Mouse (Mus musculus) regulatory T cell (primary cell): Measurements from ENCODE around the gene Chaf1b.

ENCODE experiments used
- in situ Hi-C: fragments of 300-600 bp; cut with MboI, MseI; formaldehyde crosslinking; loops from one replicate; pipeline ENCODE4 v1.15.1; 2025; ENCODE audit warnings: high pct_unique_total_duplicates

The Chaf1b gene

DNA sequence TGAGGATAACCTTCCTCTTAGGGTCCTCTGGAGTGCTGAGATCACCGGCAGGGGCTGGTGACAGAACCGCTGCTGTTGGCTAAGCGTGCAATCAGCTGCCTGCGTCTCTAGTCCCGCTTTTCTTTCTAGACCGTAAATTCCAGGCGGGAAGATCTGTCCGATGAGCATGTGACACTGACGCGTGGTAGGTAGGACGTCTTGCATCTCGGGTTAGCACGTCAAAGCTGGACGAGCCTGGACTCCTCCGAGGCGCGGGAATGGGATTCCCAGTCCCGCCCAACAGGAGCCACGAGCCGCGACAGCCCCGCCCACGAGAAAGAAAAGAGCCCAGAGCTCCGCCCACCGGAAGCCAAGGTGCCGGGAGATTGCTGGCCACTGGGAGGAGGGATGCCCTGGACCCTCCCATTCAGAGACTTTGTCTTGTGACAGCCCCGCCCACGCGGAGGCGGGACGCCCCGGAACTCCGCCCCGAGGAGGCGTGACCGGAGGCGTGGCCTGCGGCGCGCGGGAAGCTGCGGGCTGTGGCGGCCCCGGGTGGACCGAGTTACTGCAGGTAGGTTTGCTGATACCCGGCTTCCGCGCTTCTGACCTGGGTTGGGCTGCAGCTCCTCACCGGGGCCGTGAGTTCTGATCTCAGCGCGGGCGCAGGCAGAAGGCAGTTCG lies at the start of gene Chaf1b:
TSS of gene Chaf1b (plus strand) at position 479 of the 663 bp plus-strand sequence.
- in situ Hi-C loops: loop anchor here (5.0 kb wide), 1 partner anchor 46 kb away; no protein-coding TSS in a partner anchor

GRCm38 (mm10) chr16:93834076-93834475 lies 49.6 kb upstream of the Chaf1b start:
- in situ Hi-C loops: no loop called here

DNA sequence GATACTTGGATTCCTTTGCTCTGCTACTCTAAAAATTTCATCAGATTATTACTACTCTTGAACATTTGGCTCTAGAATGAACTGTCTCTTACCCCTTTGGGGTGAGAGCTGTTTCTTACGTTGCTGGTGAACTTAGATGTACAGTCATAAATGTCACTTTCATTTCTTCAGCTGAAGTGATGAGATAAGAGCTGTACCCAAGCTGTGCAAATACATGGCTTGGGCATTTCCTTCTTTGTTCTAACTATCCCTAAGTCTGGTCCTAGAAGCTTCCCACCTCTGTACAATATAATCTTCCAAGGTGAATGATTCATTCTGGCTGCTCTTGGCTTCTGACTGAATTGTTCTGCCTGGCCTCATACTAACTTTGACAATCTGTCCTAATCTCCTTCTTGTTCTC lies 44.7 kb upstream of the Chaf1b start:
- in situ Hi-C loops: loop anchor here (5.0 kb wide), 1 partner anchor 43 kb away; the partner anchor contains the start of gene Chaf1b

DNA sequence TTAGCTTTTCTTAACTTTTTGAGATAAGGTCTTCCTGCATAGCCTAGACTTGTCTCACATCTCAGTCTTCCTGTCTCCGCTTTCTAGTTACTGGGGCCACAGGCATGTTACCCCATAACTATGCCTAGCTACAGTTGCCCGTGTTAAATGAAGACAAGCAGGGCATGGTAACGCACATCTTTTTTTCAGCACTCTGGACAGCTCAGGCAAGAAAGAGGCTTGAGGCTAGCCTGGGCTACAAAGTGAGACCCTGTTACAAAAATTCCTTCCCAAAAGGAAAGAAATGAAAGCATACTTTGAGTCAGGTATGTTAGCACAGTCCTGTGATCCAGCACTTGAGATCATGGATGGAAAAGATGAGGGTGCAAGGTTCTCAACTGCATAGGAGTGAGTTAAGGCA lies 33.2 kb upstream of the Chaf1b start:
- in situ Hi-C loops: no loop called here

GRCm38 (mm10) chr16:93859967-93860366 lies 23.7 kb upstream of the Chaf1b start:
- in situ Hi-C loops: loop anchor here (5.0 kb wide), 1 partner anchor 168 kb away; no protein-coding TSS in a partner anchor

DNA sequence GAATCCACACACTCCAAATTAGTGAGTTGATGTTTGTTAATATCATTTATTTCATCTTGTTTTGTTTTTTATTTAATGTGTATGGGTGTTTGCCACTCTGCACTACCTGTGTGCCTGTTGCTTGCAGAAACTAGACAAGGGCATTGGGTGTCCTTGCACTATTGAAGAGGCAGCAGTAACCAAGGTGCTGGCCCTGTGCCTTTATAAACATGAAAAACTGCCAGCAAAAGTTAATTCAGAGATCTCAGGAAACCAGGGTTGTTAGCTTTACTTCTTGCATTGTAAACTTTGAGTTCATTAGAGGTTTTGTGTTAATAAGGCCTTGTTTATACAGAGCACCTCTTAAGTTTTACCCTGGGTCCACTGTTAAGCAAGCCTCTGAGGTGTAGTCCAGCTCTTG lies 23.0 kb upstream of the Chaf1b start:
- in situ Hi-C loops: no loop called here

DNA sequence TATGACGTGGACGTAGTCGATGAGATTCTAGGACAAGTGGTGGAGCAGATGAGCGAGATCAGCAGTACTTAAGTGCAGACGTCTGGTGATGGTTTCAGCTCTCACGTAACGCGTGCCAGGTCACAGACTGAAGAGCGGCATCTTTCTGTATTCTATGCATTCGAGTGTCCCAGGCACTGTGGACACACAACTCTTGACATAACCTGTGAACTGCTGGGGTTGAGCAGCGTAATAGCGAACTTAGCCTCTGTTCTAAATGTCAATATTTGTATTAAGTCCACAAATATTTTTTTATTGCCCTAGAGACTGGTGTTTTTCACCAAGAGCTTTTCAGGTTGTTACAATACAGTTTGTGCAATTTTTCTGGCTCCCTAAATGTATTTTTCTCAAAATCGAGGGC lies 8.9 kb upstream of the Chaf1b start:
- in situ Hi-C loops: no loop called here

GRCm38 (mm10) chr16:93877612-93878380 lies 5.9 kb upstream of the Chaf1b start:
- in situ Hi-C loops: no loop called here

- in situ Hi-C loops: loop anchor here (5.0 kb wide), 1 partner anchor 47 kb away; no protein-coding TSS in a partner anchor
Observed at GRCm38 (mm10) chr16:93884086-93884721, 503 bp downstream of the Chaf1b start.

DNA sequence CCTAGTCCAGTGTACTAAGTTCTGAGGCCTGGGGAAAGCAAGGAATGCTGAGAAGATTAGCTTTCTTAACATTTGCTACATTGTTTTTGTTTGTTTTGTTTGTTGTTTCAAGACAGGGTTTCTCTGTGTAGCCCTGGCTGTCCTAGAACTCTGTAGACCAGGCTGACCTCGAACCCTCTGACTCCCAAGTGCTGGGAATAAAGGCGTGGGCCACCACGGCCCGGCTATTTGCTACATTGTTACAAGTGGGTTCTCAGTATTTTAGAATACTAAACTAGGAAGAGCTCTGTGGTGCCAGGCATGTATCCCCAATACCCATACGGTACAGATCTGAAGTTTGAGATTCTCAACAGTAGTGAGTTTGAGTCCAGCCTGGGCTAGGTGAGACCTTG lies 1.0 kb downstream of the Chaf1b start:
- in situ Hi-C loops: loop anchor here (5.0 kb wide), 1 partner anchor 47 kb away; no protein-coding TSS in a partner anchor

GRCm38 (mm10) chr16:93888481-93888880 lies 4.8 kb downstream of the Chaf1b start:
- in situ Hi-C loops: no loop called here

GRCm38 (mm10) chr16:93890948-93891604 lies 7.4 kb downstream of the Chaf1b start:
- in situ Hi-C loops: no loop called here

DNA sequence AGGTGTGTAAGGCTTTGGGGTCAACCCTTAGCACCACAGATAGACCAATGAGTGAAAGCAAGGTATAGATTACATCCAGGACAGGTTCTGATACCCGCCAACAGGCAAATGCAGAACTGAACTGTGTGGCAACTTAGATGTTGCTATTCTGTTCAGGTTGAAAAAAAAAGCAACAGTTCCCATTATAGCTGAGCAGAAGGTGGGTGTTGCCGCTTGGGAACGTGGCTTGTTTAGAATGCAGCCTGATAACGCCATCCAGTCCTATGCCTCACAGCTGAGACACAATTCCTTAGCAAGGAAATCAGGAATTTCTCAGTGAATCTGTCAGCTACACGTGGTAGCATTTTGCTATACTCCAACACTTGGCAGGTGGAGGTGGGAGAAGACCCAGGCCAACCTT lies 9.6 kb downstream of the Chaf1b start:
- in situ Hi-C loops: no loop called here

- in situ Hi-C loops: no loop called here
Observed at GRCm38 (mm10) chr16:93903027-93903426, 19.3 kb downstream of the Chaf1b start.

- in situ Hi-C loops: no loop called here
Observed at GRCm38 (mm10) chr16:93906156-93907014, 22.7 kb downstream of the Chaf1b start.

DNA sequence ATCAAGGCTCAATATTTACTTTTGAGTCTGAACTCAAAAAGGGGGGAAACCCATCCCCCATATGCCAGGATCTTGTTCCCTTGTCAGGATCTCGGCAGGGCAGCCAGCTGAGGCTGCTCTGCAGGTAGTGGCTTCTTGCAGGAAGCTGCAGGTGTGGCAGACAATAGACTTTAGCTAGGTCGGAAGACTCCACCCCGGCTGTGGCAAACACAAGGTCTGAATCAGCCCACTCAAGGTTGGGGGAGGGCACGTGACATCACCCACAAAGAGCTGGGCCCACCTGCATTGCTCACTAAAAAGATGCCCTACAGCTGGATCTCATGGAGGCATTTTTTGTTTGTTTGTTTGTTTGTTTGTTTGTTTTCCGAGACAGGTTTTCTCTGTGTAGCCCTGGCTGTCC lies 24.1 kb downstream of the Chaf1b start:
- in situ Hi-C loops: no loop called here

GRCm38 (mm10) chr16:93908196-93908595 lies 24.5 kb downstream of the Chaf1b start:
- in situ Hi-C loops: no loop called here

DNA sequence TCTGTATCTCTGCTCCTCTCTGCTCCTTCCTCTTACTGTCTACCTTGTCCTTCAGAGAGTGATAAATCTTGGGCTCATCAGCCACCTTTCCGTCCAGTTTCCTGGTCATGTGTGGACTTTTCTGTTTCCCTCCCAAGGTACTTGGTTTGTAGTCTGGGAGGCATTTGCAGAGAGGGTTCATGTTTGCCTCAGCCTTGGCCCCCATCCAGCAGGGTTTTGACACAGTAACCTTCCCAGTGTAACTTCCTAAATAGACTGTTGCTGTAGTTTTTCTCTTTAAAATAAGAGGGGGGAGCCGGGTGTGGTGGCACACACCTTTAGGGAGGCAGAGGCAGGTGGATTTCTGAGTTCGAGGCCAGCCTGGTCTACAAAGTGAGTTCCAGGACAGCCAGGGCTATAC lies 26.2 kb downstream of the Chaf1b start:
- in situ Hi-C loops: no loop called here

DNA sequence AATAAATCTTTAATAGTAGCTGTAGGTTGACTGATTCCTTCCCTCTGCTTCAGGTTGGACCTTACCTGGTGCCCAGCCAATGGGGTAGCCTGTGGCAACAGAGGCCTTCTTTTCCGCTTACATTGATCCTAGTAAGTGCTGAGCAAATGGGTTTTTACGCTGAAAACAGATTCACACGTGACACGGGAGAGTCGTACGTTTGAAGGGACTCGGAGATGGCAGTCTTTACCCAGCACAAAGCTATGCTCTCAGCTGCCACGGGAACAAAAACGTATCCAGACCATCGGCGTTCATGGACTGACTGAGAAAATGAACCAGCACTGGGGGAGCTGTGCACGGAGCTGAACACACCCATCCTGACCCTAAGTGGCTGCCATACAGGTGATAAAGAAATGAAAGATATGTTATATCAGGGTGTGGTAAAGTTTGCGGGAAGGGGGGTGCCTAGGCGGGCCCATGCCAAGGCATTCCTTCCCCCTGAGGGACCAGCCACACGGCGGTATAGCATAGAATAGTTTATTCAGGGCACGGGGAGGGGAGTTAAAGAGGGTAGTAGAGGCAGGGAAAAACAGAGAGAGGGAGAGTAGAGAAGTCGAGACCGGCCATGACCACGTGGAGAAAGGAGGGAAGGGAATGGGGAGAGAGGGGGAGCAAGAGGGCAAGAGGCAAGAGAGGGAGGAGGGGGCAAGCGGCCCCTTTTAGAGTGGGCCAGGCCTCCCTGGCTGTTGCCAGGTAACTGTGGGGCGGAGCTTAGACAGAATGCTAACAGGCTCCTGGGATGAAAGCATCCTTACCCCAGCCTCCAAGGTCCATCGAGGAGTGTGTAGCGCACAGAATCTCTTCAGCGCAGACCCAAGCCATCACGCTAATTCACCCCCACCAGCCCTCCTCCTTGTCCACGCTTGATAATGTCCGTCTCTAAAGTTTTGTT lies 27.3 kb downstream of the Chaf1b start:
- in situ Hi-C loops: no loop called here

DNA sequence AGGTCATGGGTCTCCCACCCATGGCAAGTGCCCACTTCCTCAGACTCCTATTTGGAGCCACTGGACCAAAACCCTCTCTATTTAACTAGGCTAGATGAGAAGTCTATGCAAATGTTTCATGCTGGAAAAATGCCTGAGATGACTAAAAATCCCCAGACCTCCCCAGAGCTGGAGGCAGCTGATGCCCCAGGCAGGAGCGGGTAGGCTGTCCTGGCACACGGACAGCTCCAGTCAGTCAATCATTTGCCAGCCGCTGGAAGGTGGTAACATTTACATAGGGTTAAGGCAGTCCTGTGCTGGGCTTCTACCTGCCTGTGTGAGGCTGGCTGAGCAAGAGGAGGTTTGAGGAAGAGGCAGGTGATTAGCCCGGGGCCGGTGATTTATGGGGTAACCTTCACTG lies 28.5 kb downstream of the Chaf1b start:
- in situ Hi-C loops: no loop called here
